Mouse (Mus musculus) midbrain, embryonic 12.5 days (tissue): Measurements from ENCODE around the gene Desi1. TPM values are rescaled to one million over a fixed set of nuclear protein-coding genes. Genes with fewer than 3 reads are reported as not detected.

ENCODE experiments used
- ATAC-seq: fragments of 200-750 bp; cut with Nextera tagmentation; 2 replicates; pipeline ENCODE4 v1.8.0; 2017; ENCODE audit warnings: low read depth, moderate TSS enrichment, moderate library complexity; ENCODE audit not compliant: low FRiP score
- H3K27ac ChIP-seq: fragments of 300-500 bp; sonication (generic); replicated peaks from 2 replicates; pipeline ENCODE4 v1.5.1; 2016; ENCODE audit warnings: mild to moderate bottlenecking
- H3K27me3 ChIP-seq: fragments of 300-500 bp; sonication (generic); 2 replicates; pipeline ENCODE4 v1.6.1; 2016; ENCODE audit warnings: mild to moderate bottlenecking
- H3K36me3 ChIP-seq: fragments of 300-500 bp; sonication (generic); 2 replicates; pipeline ENCODE4 v1.6.1; 2016
- H3K4me1 ChIP-seq: fragments of 300-500 bp; sonication (generic); 2 replicates; pipeline ENCODE4 v1.6.1; 2016
- H3K4me2 ChIP-seq: fragments of 300-500 bp; sonication (generic); replicated peaks from 2 replicates; pipeline ENCODE4 v1.6.1; 2016; ENCODE audit warnings: mild to moderate bottlenecking, moderate library complexity
- H3K4me3 ChIP-seq: fragments of 300-500 bp; sonication (generic); 2 replicates; pipeline ENCODE4 v1.5.1; 2016; ENCODE audit warnings: mild to moderate bottlenecking
- H3K9ac ChIP-seq: fragments of 300-500 bp; sonication (generic); replicated peaks from 2 replicates; pipeline ENCODE4 v1.6.1; 2016; ENCODE audit warnings: mild to moderate bottlenecking, moderate library complexity
- H3K9me3 ChIP-seq: fragments of 300-500 bp; sonication (generic); 2 replicates; pipeline ENCODE4 v1.6.1; 2016; ENCODE audit warnings: mild to moderate bottlenecking
- WGBS: fragments of 180-500 bp; shearing (Covaris S2); methylation state at CpG from one replicate; pipeline ENCODE4 v1.1.7; 2016; 5-methylcytosine and 5-hydroxymethylcytosine counted together
- polyA plus RNA-seq: library from polyadenylated mRNA; unstranded; fragments of >200 nt; fragmentation: Nextera tagmentation; extraction: Ambion mirVana; gene quantifications from 2 replicates; pipeline ENCODE4 v1.2.1, GENCODE M21; 2016

Gene Desi1
- polyA plus RNA-seq, result 39.9 and 43.0 TPM in 2 replicates

DNA sequence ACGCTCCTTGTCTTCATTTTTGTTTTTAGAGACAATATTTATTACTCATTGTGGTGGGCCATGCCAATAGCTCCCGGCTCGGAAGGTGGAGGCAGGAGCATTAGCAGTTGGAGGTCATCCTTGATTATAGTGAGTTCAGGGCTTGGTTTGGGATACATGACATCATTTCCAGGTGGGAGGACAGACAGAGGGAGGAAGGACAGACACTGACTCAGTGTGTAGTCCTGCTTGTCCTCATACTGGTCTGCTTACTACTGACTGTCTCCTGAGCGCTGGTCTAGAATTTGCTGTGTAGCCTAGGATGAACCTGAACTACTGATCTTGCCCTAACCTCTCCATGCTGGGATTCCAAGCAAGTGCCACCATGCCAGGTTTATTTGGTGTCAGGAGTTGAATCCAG, at the start of gene Desi1:
Gene Desi1 (minus strand): TSS at position 101 of the 400 bp plus-strand sequence.
- ATAC-seq, result no peak
- Histone ChIP-seq H3K9me3 (no peaks in the 10 kb centered on the region), H3K9ac (no peak within 1 kb of the TSS), H3K36me3 (peaks cover 79% of the 10 kb centered on the region), H3K4me1 (no peaks in the 10 kb centered on the region), H3K27ac (no peak within 1 kb of the TSS), H3K4me3 (no peak within 1 kb of the TSS), H3K27me3 (no peaks in the 10 kb centered on the region), H3K4me2 (no peak within 1 kb of the TSS)
- 96% methylated on average over 4 of the region's 4 CpGs for WGBS

DNA sequence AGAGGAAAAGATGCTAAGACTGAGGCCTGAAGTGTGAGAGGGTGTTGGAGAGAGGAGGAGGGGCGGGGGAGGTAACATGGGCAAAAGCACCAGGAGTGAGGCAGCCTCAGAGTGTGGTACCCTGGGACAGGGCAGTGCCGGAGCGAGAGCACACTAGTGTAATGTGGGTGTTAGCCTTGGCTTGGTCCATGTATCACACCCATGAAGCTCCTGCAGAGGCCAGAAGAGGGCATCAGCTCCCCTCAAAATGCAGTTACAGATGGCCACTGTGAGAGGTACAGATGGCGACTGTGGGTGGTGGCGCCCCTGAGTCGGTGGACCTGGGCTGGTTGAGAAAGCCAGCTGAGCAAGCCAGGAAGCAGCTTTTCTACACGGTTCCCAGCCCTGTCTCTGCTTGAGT, 47.5 kb upstream of the Desi1 start:
- Histone ChIP-seq H3K4me2 (no peak overlapping the region), H3K9me3 (no peaks in the 10 kb centered on the region), H3K36me3 (no peaks in the 10 kb centered on the region), H3K9ac (no peak overlapping the region), H3K4me1 (no peaks in the 10 kb centered on the region), H3K4me3 (no peak overlapping the region), H3K27ac (no peak overlapping the region), H3K27me3 (no peaks in the 10 kb centered on the region; the same call in 1 of the 2 replicates)
- 0 out of 2 replicates have a peak, but pooled peaks have one; percentile 52 for ATAC-seq
- WGBS, result 33% methylated on average over 7 of the region's 7 CpGs

DNA sequence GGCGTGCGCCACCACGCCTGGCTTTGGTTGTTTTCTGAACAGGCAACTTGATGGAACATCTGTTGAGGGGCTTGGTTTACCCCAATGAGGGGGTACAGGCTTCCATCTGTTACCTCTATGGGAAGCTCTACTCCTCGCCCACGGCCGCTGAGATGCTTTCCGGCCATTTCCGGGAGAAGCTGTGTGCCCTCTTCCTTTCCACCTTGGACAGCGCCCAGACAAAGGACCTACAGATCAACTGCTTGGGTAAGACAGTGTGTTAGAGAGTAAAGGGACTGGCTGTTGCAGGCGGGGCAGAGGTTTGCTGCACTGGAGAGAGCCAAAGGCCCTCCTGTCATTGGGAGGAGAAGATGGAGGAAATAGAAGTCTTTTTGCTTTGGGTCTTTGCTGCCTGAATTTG, 46.2 kb upstream of the Desi1 start:
- WGBS, result 60% methylated on average over 10 of the region's 10 CpGs
- Histone ChIP-seq H3K27ac (no peak overlapping the region), H3K27me3 (no peaks in the 10 kb centered on the region; the same call in 1 of the 2 replicates), H3K36me3 (no peaks in the 10 kb centered on the region), H3K4me2 (no peak overlapping the region), H3K4me3 (no peak overlapping the region), H3K9me3 (no peaks in the 10 kb centered on the region), H3K4me1 (no peaks in the 10 kb centered on the region), H3K9ac (no peak overlapping the region)
- no peak for ATAC-seq

DNA sequence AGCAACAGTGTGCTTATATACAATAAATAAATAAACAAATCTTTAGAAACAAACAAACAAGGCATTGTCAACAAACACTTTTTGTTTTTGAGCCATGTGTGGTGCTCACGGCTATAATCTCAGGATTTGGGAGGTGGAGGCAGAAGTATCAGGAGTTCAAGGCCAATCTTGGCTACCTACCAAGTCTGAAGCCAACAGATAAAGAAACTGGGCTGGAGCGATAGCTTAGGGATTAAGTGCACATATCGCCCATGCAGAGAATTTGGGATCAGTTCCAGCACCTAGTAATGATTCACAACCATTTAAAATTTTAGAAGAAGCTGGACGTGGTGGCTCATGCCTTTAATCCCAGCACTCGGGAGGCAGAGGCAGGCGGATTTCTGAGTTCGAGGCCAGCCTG, 39.8 kb upstream of the Desi1 start:
- no peaks in the 10 kb centered on the region for H3K36me3 ChIP-seq
- H3K27me3 ChIP-seq, result peaks cover 39% of the 10 kb centered on the region
- H3K9me3 ChIP-seq, result no peaks in the 10 kb centered on the region
- H3K4me2 ChIP-seq, result no peak overlapping the region
- H3K9ac ChIP-seq, result no peak overlapping the region
- WGBS, result 87% methylated on average over 7 of the region's 7 CpGs
- H3K4me3 ChIP-seq, result no peak overlapping the region
- H3K27ac ChIP-seq, result no peak overlapping the region
- no peak for ATAC-seq
- H3K4me1 ChIP-seq, result 0 out of 2 replicates have a peak, but pooled peaks cover 4% of the 10 kb centered on the region

DNA sequence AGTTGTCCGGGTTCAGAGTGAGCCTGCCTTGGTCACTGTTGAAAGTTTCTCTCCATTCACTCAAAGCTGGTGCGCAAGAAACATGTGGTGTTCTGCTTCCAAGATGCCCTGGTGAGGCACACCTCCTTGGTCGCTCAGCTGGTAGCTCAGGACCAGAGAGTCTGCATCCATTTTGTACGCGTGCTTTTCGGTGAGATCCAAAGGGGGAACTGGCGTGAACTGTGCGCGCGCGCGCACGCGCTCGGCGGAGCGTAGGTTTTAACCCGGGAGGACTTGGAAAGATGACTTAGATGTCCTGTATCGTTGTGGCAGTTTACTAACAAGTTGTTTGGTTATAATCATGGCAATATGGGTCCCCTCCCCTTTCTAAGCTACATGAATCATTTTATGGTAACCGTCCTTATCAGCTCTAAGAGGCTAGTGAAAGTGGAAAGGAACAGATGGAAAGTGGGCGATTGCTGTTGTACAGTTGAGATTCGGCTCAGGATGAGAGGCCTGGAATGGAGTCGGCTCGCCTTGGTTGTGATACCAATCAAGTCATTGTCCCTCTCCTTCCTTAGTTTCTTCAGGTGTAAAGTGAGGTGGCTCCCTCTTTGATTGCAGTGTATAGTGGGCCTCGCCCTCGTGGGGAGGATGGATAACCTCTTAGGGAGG, 38.3 kb upstream of the Desi1 start:
- ATAC-seq, result no peak
- Histone ChIP-seq H3K9me3 (no peaks in the 10 kb centered on the region), H3K4me3 (no peak overlapping the region), H3K27me3 (peaks cover 42% of the 10 kb centered on the region), H3K27ac (no peak overlapping the region), H3K9ac (no peak overlapping the region), H3K4me2 (no peak overlapping the region), H3K4me1 (0 out of 2 replicates have a peak, but pooled peaks cover 4% of the 10 kb centered on the region), H3K36me3 (no peaks in the 10 kb centered on the region)
- WGBS, result 91% methylated on average over 26 of the region's 26 CpGs

DNA sequence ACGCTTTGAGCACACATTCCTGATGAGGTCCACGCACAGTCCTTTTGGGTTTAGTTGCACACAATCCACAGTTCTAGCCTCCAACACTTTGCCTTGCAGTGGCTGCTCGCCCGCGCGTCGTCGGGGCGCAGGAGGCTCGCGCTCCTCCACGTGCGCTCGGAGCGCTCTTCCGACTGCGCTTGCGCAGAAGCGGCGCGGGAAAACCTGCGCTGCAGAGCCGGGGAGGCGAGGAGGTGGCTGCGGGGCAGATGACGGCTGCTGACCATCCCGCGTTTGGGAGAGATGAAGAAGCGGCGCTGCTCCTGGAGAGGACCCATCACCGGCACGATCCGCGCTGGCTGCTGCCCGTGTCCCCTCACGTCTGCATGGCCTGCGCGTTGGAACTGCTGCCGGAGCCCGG, 36.2 kb upstream of the Desi1 start, which contains the start of gene Mei1:
Gene Mei1 (plus strand): TSS at position 99 of the 400 bp plus-strand sequence.
- peak within 1 kb of the TSS; percentile 17; the same call in 1 of the 2 replicates for H3K4me3 ChIP-seq
- no peaks in the 10 kb centered on the region for H3K36me3 ChIP-seq
- no peak for ATAC-seq
- no peak within 1 kb of the TSS for H3K27ac ChIP-seq
- 0 out of 2 replicates have a peak, but pooled peaks cover 4% of the 10 kb centered on the region for H3K4me1 ChIP-seq
- H3K9ac ChIP-seq, result no peak within 1 kb of the TSS
- H3K27me3 ChIP-seq, result peaks cover 46% of the 10 kb centered on the region
- 25% methylated on average over 40 of the region's 40 CpGs for WGBS
- peak within 1 kb of the TSS; percentile 34 for H3K4me2 ChIP-seq
- no peaks in the 10 kb centered on the region for H3K9me3 ChIP-seq

DNA sequence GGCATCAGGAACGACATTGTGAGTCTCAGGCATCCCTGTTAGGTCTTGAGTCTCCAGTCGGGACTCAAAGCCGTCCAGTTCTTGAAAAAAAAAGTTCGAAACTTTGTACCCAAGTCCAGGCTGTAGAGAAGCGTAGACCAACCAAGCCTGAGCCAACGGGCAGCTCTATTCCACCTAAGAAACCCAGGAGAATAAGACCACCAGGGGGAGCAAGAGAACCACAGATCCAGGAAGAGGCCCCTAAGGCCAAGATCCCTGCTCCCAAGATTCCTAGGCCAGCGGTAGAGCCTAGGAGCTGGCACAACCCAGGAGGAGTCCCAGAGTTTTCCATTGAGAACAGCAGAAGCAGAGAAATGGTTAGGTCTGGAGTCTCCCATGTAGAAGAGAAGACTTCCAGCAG, 31.8 kb upstream of the Desi1 start:
- Histone ChIP-seq H3K9ac (no peak overlapping the region), H3K27ac (no peak overlapping the region), H3K4me1 (0 out of 2 replicates have a peak, but pooled peaks cover 4% of the 10 kb centered on the region), H3K4me2 (no peak overlapping the region), H3K4me3 (no peak overlapping the region), H3K27me3 (peaks cover 57% of the 10 kb centered on the region), H3K9me3 (no peaks in the 10 kb centered on the region), H3K36me3 (no peaks in the 10 kb centered on the region)
- ATAC-seq, result no peak
- WGBS, result 23% methylated on average over 7 of the region's 7 CpGs

DNA sequence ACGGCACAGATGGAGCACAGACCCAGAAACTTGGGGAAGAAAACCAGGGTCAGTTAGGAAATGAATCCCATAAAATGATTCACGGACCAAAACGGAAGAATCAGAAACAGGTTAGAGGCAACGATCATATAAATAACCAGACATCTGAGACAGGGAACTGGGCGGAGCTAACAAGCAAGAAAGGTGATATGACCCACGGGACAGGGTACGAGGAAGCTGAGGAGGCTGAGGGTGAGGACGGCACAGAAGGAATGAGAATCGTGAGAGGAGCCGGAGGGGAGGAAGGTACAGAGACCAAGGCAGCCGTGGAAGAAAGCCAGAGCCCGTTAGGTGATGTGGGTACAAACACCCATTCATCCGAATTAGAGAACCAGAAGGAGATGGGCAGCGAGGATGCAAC, 30.2 kb upstream of the Desi1 start:
- Histone ChIP-seq H3K4me3 (no peak overlapping the region), H3K27ac (no peak overlapping the region), H3K9me3 (no peaks in the 10 kb centered on the region), H3K4me1 (no peaks in the 10 kb centered on the region), H3K9ac (no peak overlapping the region), H3K36me3 (no peaks in the 10 kb centered on the region), H3K4me2 (no peak overlapping the region), H3K27me3 (peaks cover 47% of the 10 kb centered on the region)
- ATAC-seq, result no peak
- WGBS, result 82% methylated on average over 14 of the region's 14 CpGs

DNA sequence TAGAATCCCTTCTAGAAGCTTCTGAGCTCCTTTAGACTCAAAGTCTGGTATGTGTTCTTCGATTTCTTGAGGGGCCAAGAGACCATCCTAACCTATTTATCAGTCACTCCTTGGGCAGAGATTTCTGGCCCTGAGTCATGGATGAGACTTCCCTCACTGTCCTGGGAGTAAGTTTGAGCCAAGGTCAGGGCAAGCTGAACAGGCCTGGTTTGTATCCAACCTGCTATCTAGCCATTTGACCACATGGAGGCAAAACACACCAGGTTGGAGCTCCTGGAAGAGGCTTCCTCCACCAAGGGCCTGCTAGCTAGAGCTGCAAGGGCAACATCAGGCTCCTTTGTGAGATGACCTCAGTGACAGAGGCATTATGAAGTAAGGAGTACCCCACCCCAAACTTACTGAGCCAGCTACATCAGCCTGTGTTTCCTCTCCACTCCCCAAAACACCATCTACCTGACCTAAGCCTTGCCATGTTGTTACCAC, 25.1 kb upstream of the Desi1 start, which contains the start of gene 4930407I10Rik:
Gene 4930407I10Rik (plus strand): TSS at position 433 of the 483 bp plus-strand sequence.
- WGBS, result 79% methylated on average over 1 of the region's 1 CpGs
- Histone ChIP-seq H3K9me3 (no peaks in the 10 kb centered on the region), H3K4me2 (no peak within 1 kb of the TSS), H3K27me3 (peaks cover 28% of the 10 kb centered on the region; the same call in 1 of the 2 replicates), H3K9ac (no peak within 1 kb of the TSS), H3K27ac (no peak within 1 kb of the TSS), H3K4me3 (no peak within 1 kb of the TSS), H3K4me1 (no peaks in the 10 kb centered on the region), H3K36me3 (no peaks in the 10 kb centered on the region)
- ATAC-seq, result no peak

DNA sequence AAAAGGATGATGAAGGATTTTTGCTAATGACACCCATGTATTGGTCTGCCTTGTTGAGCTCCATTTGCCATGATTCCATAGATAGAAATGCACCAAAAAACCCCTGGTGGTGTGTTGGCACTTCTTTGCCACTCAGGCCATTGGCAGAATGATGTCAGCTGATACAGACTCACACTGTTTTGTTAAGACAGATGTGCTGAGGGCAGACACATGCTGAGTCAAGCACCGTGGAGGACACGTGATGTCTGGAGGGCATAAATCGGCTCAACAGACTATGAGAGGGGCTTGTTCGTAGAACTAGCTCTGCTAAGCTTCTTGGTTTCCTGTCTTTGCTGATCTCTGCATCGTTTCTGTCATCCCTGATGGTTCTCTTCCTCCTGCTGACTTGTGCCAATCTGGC, 18.9 kb upstream of the Desi1 start:
- Histone ChIP-seq H3K4me2 (no peak overlapping the region), H3K27me3 (0 out of 2 replicates have a peak, but pooled peaks cover 7% of the 10 kb centered on the region), H3K27ac (no peak overlapping the region), H3K9me3 (no peaks in the 10 kb centered on the region), H3K36me3 (no peaks in the 10 kb centered on the region), H3K4me1 (no peaks in the 10 kb centered on the region), H3K4me3 (no peak overlapping the region), H3K9ac (no peak overlapping the region)
- 77% methylated on average over 5 of the region's 5 CpGs for WGBS
- no peak for ATAC-seq

DNA sequence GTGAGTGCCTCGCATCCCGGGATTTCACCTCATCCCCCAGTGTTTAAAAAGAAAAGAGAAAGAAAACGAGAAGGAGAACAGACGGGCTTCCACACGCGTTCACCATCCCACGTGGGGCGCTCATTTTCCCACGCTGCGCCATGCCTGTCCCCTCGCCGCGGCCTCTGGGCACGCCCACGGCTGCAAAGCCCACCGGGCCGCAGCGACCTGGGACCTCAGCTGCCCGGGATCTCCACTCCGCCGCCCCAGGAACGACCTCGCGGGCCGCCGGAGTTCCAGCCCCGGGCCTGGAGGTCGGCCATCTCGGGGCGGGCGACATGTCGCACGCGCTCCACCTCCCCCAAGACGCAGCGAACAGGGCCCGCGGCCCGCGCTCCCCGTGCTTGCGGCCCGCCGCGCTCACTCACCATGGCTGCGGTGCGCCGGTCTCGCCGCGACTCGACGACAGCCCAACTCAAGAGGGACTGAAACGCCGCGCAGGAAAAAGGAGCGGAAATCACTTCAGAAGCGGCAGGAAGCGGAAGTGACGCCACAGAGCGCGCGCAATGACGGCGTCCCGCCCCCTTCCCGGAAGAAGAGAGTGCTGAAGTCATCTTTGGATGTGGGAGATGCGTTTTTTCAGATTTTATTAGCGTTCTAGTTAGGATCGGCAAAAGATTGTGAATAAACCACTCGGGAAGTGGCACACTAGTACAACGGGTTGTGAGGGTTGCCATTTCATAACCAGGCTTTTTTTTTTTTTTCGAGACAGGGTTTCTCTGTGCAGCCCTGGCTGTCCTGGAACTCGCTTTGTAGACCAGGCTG, 13.6 kb upstream of the Desi1 start, which contains the start of gene Snu13:
Gene Snu13 (minus strand): TSS at position 519 of the 804 bp plus-strand sequence.
- WGBS, result 2% methylated on average over 74 of the region's 74 CpGs
- Histone ChIP-seq H3K27ac (peak within 1 kb of the TSS; percentile 88), H3K27me3 (0 out of 2 replicates have a peak, but pooled peaks cover 4% of the 10 kb centered on the region), H3K36me3 (peaks cover 16% of the 10 kb centered on the region), H3K9me3 (no peaks in the 10 kb centered on the region), H3K4me1 (peaks cover 14% of the 10 kb centered on the region), H3K4me2 (peak within 1 kb of the TSS; percentile 98), H3K4me3 (peak within 1 kb of the TSS; percentile 100), H3K9ac (peak within 1 kb of the TSS; percentile 97)
- ATAC-seq, result peak; percentile 87
